Mouse (Mus musculus): ENCODE measurements around the gene Nfkbib.

GRCm38 (mm10) chr7:28724613-28725012 is 42.7 kb downstream of the Nfkbib start:
- TF ChIP-seq POLR2A (IDR thresholded peaks at IDR 0.05; ENCODE audit: borderline replicate concordance, control insufficient read depth, low read depth, low read length) = no peak
- TF ChIP-seq CTCF (IDR thresholded peaks at IDR 0.05; ENCODE audit: control insufficient read depth, insufficient read depth, low read length) = no peak

Measured in bone marrow, adult 2 months (tissue).